Mouse (Mus musculus): ENCODE results near the gene Celsr3. TPM values are rescaled to one million over a fixed set of nuclear protein-coding genes. Genes with fewer than 3 reads are reported as not detected.

Celsr3 gene
- polyA plus RNA-seq, 1 experiment = 1.5 TPM

GRCm38 (mm10) chr9:108783548-108784463, 42.3 kb upstream of the Celsr3 start, which contains the start of gene Ip6k2:
Ip6k2 (plus strand) TSS chr9:108783796.
- H3K4me3 ChIP-seq (ENCODE audit: low read depth, low read length) = peak within 1 kb of the TSS; percentile 94

GRCm38 (mm10) chr9:108785416-108785815, 40.7 kb upstream of the Celsr3 start:
- Histone ChIP-seq H3K27me3 (ENCODE audit: control insufficient read depth, insufficient read depth, low read length) (no peaks in the 10 kb centered on the region; the same call in 1 of the 2 replicates), H3K4me3 (ENCODE audit: low read depth, low read length) (no peak overlapping the region), H3K4me1 (ENCODE audit: control insufficient read depth, insufficient read depth, insufficient read length, low read length) (peaks cover 20% of the 10 kb centered on the region; the same call in 1 of the 2 replicates), H3K27ac (ENCODE audit: insufficient read depth, low read depth, low read length) (no peak overlapping the region), H3K36me3 (ENCODE audit: control insufficient read depth, insufficient read depth, low read length) (peaks cover 2% of the 10 kb centered on the region; the same call in 1 of the 2 replicates)
- TF ChIP-seq POLR2A (IDR thresholded peaks at IDR 0.05; ENCODE audit: low read depth, low read length) = no peak
- TF ChIP-seq CTCF (IDR thresholded peaks at IDR 0.05; ENCODE audit: extremely low read depth, insufficient read length, insufficient replicate concordance, low read depth, low read length) = no peak

More at GRCm38 (mm10) chr9:108783548-108784463, 42.3 kb upstream of the Celsr3 start, which contains the start of gene Ip6k2:
- 1% methylated on average over 56 of the region's 56 CpGs for WGBS
- peaks cover 20% of the 10 kb centered on the region; the same call in 1 of the 2 replicates for H3K4me1 ChIP-seq (ENCODE audit: control insufficient read depth, insufficient read depth, insufficient read length, low read length)
- no peaks in the 10 kb centered on the region; the same call in 1 of the 2 replicates for H3K27me3 ChIP-seq (ENCODE audit: control insufficient read depth, insufficient read depth, low read length)
- peak within 1 kb of the TSS; percentile 75 for H3K27ac ChIP-seq (ENCODE audit: insufficient read depth, low read depth, low read length)
- TF ChIP-seq CTCF (IDR thresholded peaks at IDR 0.05; ENCODE audit: extremely low read depth, insufficient read length, insufficient replicate concordance, low read depth, low read length) (no peak), POLR2A (IDR thresholded peaks at IDR 0.05; ENCODE audit: low read depth, low read length) (peak; percentile 79)
- peaks cover 2% of the 10 kb centered on the region; the same call in 1 of the 2 replicates for H3K36me3 ChIP-seq (ENCODE audit: control insufficient read depth, insufficient read depth, low read length)

GRCm38 (mm10) chr9:108786494-108786893, 39.6 kb upstream of the Celsr3 start:
- no peak overlapping the region for H3K4me3 ChIP-seq (ENCODE audit: low read depth, low read length)
- 81% methylated on average over 1 of the region's 1 CpGs for WGBS

GRCm38 (mm10) chr9:108787080-108787479, 39.0 kb upstream of the Celsr3 start:
- H3K36me3 ChIP-seq (ENCODE audit: control insufficient read depth, insufficient read depth, low read length) = peaks cover 2% of the 10 kb centered on the region; the same call in 1 of the 2 replicates
- peaks cover 19% of the 10 kb centered on the region; the same call in 1 of the 2 replicates for H3K4me1 ChIP-seq (ENCODE audit: control insufficient read depth, insufficient read depth, insufficient read length, low read length)
- 89% methylated on average over 2 of the region's 2 CpGs for WGBS
- no peak overlapping the region for H3K4me3 ChIP-seq (ENCODE audit: low read depth, low read length)
- H3K27ac ChIP-seq (ENCODE audit: insufficient read depth, low read depth, low read length) = peak overlapping the region; percentile 36; the same call in 1 of the 2 replicates
- no peaks in the 10 kb centered on the region; the same call in 1 of the 2 replicates for H3K27me3 ChIP-seq (ENCODE audit: control insufficient read depth, insufficient read depth, low read length)
- TF ChIP-seq CTCF (IDR thresholded peaks at IDR 0.05; ENCODE audit: extremely low read depth, insufficient read length, insufficient replicate concordance, low read depth, low read length) = no peak
- TF ChIP-seq POLR2A (IDR thresholded peaks at IDR 0.05; ENCODE audit: low read depth, low read length) = no peak

More at GRCm38 (mm10) chr9:108786494-108786893, 39.6 kb upstream of the Celsr3 start:
- Histone ChIP-seq H3K27me3 (ENCODE audit: control insufficient read depth, insufficient read depth, low read length) (no peaks in the 10 kb centered on the region; the same call in 1 of the 2 replicates), H3K36me3 (ENCODE audit: control insufficient read depth, insufficient read depth, low read length) (peaks cover 2% of the 10 kb centered on the region; the same call in 1 of the 2 replicates), H3K27ac (ENCODE audit: insufficient read depth, low read depth, low read length) (no peak overlapping the region), H3K4me1 (ENCODE audit: control insufficient read depth, insufficient read depth, insufficient read length, low read length) (peaks cover 18% of the 10 kb centered on the region; the same call in 1 of the 2 replicates)
- no peak for TF ChIP-seq POLR2A (IDR thresholded peaks at IDR 0.05; ENCODE audit: low read depth, low read length)
- no peak for TF ChIP-seq CTCF (IDR thresholded peaks at IDR 0.05; ENCODE audit: extremely low read depth, insufficient read length, insufficient replicate concordance, low read depth, low read length)

GRCm38 (mm10) chr9:108788713-108789112, 37.4 kb upstream of the Celsr3 start:
- TF ChIP-seq CTCF (IDR thresholded peaks at IDR 0.05; ENCODE audit: extremely low read depth, insufficient read length, insufficient replicate concordance, low read depth, low read length) = no peak
- no peak for TF ChIP-seq POLR2A (IDR thresholded peaks at IDR 0.05; ENCODE audit: low read depth, low read length)
- Histone ChIP-seq H3K27me3 (ENCODE audit: control insufficient read depth, insufficient read depth, low read length) (no peaks in the 10 kb centered on the region), H3K27ac (ENCODE audit: insufficient read depth, low read depth, low read length) (no peak overlapping the region), H3K36me3 (ENCODE audit: control insufficient read depth, insufficient read depth, low read length) (peaks cover 2% of the 10 kb centered on the region; the same call in 1 of the 2 replicates), H3K4me1 (ENCODE audit: control insufficient read depth, insufficient read depth, insufficient read length, low read length) (peaks cover 19% of the 10 kb centered on the region; the same call in 1 of the 2 replicates), H3K4me3 (ENCODE audit: low read depth, low read length) (no peak overlapping the region)
- WGBS = 76% methylated on average over 3 of the region's 3 CpGs

- TF ChIP-seq CTCF (IDR thresholded peaks at IDR 0.05; ENCODE audit: extremely low read depth, insufficient read length, insufficient replicate concordance, low read depth, low read length) (no peak), POLR2A (IDR thresholded peaks at IDR 0.05; ENCODE audit: low read depth, low read length) (no peak)
- no peak overlapping the region for H3K4me3 ChIP-seq (ENCODE audit: low read depth, low read length)
- peaks cover 21% of the 10 kb centered on the region for H3K4me1 ChIP-seq (ENCODE audit: control insufficient read depth, insufficient read depth, insufficient read length, low read length)
- WGBS = 29% methylated on average over 1 of the region's 1 CpGs
- no peaks in the 10 kb centered on the region for H3K27me3 ChIP-seq (ENCODE audit: control insufficient read depth, insufficient read depth, low read length)
- H3K36me3 ChIP-seq (ENCODE audit: control insufficient read depth, insufficient read depth, low read length) = peaks cover 8% of the 10 kb centered on the region
- H3K27ac ChIP-seq (ENCODE audit: insufficient read depth, low read depth, low read length) = no peak overlapping the region
Observed at GRCm38 (mm10) chr9:108792307-108792706, 33.8 kb upstream of the Celsr3 start.

- Histone ChIP-seq H3K36me3 (ENCODE audit: control insufficient read depth, insufficient read depth, low read length) (peaks cover 12% of the 10 kb centered on the region), H3K4me1 (ENCODE audit: control insufficient read depth, insufficient read depth, insufficient read length, low read length) (peaks cover 21% of the 10 kb centered on the region), H3K27me3 (ENCODE audit: control insufficient read depth, insufficient read depth, low read length) (no peaks in the 10 kb centered on the region), H3K4me3 (ENCODE audit: low read depth, low read length) (no peak overlapping the region), H3K27ac (ENCODE audit: insufficient read depth, low read depth, low read length) (no peak overlapping the region)
- 39% methylated on average over 3 of the region's 3 CpGs for WGBS
- TF ChIP-seq CTCF (IDR thresholded peaks at IDR 0.05; ENCODE audit: extremely low read depth, insufficient read length, insufficient replicate concordance, low read depth, low read length) (no peak), POLR2A (IDR thresholded peaks at IDR 0.05; ENCODE audit: low read depth, low read length) (no peak)
Observed at GRCm38 (mm10) chr9:108792730-108793129, 33.4 kb upstream of the Celsr3 start.

Data from small intestine, adult 2 months (tissue).